Mouse (Mus musculus) brain, embryonic 14.5 days (tissue): ENCODE measurements around the gene Mkrn2os.

Source experiments
- CTCF ChIP-seq: fragments of 200-500 bp; IDR thresholded peaks from 2 replicates; pipeline ENCODE4 v1.5.1; 2012; ENCODE audit warnings: inconsistent platforms, mild to moderate bottlenecking, moderate library complexity, borderline replicate concordance; ENCODE audit not compliant: insufficient read depth, insufficient read length; ENCODE audit errors: extremely low read depth
- POLR2A ChIP-seq: fragments of 200-500 bp; IDR thresholded peaks from 2 replicates; pipeline ENCODE4 v1.6.1; 2012; ENCODE audit warnings: mild to moderate bottlenecking, inconsistent platforms, borderline replicate concordance; ENCODE audit not compliant: poor library complexity, insufficient read depth, insufficient read length, severe bottlenecking; ENCODE audit errors: extremely low read depth

- TF ChIP-seq CTCF (no peak), POLR2A (no peak)
Observed at GRCm38 (mm10) chr6:115592458-115592857, at the start of gene Mkrn2os.
